Mouse (Mus musculus) macrophage (primary cell): ENCODE results near the gene Entpd8. TPM values are rescaled to one million over a fixed set of nuclear protein-coding genes. Genes with fewer than 3 reads are reported as not detected.

Experiments
- H3K27ac ChIP-seq: fragments of 350-480 bp; formaldehyde crosslinking; 2 replicates; pipeline ENCODE4 v1.9.0; 2021
- H3K36me3 ChIP-seq: fragments of 350-480 bp; formaldehyde crosslinking; 2 replicates; pipeline ENCODE4 v1.9.0; 2021; ENCODE audit errors: inconsistent target
- H3K4me3 ChIP-seq: fragments of 350-480 bp; formaldehyde crosslinking; 2 replicates; pipeline ENCODE4 v1.9.0; 2021; ENCODE audit errors: inconsistent target
- H3K79me2 ChIP-seq: fragments of 350-480 bp; formaldehyde crosslinking; 2 replicates; pipeline ENCODE4 v1.9.0; 2021; ENCODE audit errors: inconsistent target
- WGBS: methylation state at CpG from one replicate; pipeline ENCODE4 v1.1.7; 2026; ENCODE audit warnings: inconsistent platforms; ENCODE audit not compliant: missing documents; 5-methylcytosine and 5-hydroxymethylcytosine counted together
- polyA plus RNA-seq: library from polyadenylated mRNA; stranded (reverse); fragments of 250-400 nt; gene quantifications from 3 replicates; pipeline ENCODE4 v1.2.4, GENCODE M21; 2018; ENCODE audit warnings: inconsistent platforms

The Entpd8 gene
- polyA plus RNA-seq, 1 experiment from 2014 or later, result not detected

- Histone ChIP-seq H3K27ac (no peak overlapping the region), H3K79me2 (no peaks in the 10 kb centered on the region), H3K4me3 (no peak overlapping the region), H3K36me3 (no peaks in the 10 kb centered on the region)
Measured at GRCm38 (mm10) chr2:25110505-25111183, 30.5 kb downstream of the Entpd8 start.

GRCm38 (mm10) chr2:25111184-25111791, 31.2 kb downstream of the Entpd8 start:
- WGBS, result 14% methylated on average over 9 of the region's 9 CpGs
- H3K36me3 ChIP-seq, result no peaks in the 10 kb centered on the region
- H3K27ac ChIP-seq, result no peak overlapping the region
- no peaks in the 10 kb centered on the region for H3K79me2 ChIP-seq
- H3K4me3 ChIP-seq, result no peak overlapping the region

GRCm38 (mm10) chr2:25114308-25114707, 34.2 kb downstream of the Entpd8 start:
- Histone ChIP-seq H3K36me3 (no peaks in the 10 kb centered on the region), H3K27ac (no peak overlapping the region), H3K4me3 (no peak overlapping the region), H3K79me2 (no peaks in the 10 kb centered on the region)
- 24% methylated on average over 2 of the region's 2 CpGs for WGBS

- H3K4me3 ChIP-seq, result no peak overlapping the region
- H3K36me3 ChIP-seq, result no peaks in the 10 kb centered on the region
- WGBS, result 34% methylated on average over 2 of the region's 2 CpGs
- no peak overlapping the region for H3K27ac ChIP-seq
- H3K79me2 ChIP-seq, result no peaks in the 10 kb centered on the region
Measured at GRCm38 (mm10) chr2:25115442-25115841, 35.3 kb downstream of the Entpd8 start.

GRCm38 (mm10) chr2:25120963-25121362, 40.9 kb downstream of the Entpd8 start:
- WGBS, result 10% methylated on average over 7 of the region's 7 CpGs
- Histone ChIP-seq H3K27ac (no peak overlapping the region), H3K79me2 (no peaks in the 10 kb centered on the region), H3K4me3 (no peak overlapping the region), H3K36me3 (no peaks in the 10 kb centered on the region)

- Histone ChIP-seq H3K27ac (no peak overlapping the region), H3K4me3 (no peak overlapping the region), H3K79me2 (no peaks in the 10 kb centered on the region), H3K36me3 (no peaks in the 10 kb centered on the region)
- 94% methylated on average over 2 of the region's 2 CpGs for WGBS
Measured at GRCm38 (mm10) chr2:25122666-25123065, 42.6 kb downstream of the Entpd8 start.

- Histone ChIP-seq H3K79me2 (no peaks in the 10 kb centered on the region), H3K36me3 (no peaks in the 10 kb centered on the region), H3K27ac (no peak overlapping the region), H3K4me3 (no peak overlapping the region)
- WGBS, result 76% methylated on average over 5 of the region's 5 CpGs
Measured at GRCm38 (mm10) chr2:25123527-25123926, 43.4 kb downstream of the Entpd8 start.

- WGBS, result 53% methylated on average over 3 of the region's 3 CpGs
- H3K27ac ChIP-seq, result no peak overlapping the region
- H3K79me2 ChIP-seq, result no peaks in the 10 kb centered on the region
- H3K36me3 ChIP-seq, result no peaks in the 10 kb centered on the region
- H3K4me3 ChIP-seq, result no peak overlapping the region
Measured at GRCm38 (mm10) chr2:25124411-25124810, 44.3 kb downstream of the Entpd8 start.

GRCm38 (mm10) chr2:25125146-25125545, 45.0 kb downstream of the Entpd8 start:
- no peak overlapping the region for H3K27ac ChIP-seq
- H3K79me2 ChIP-seq, result no peaks in the 10 kb centered on the region
- no peak overlapping the region for H3K4me3 ChIP-seq
- 97% methylated on average over 6 of the region's 6 CpGs for WGBS
- H3K36me3 ChIP-seq, result no peaks in the 10 kb centered on the region

GRCm38 (mm10) chr2:25126011-25127010, 46.2 kb downstream of the Entpd8 start:
- H3K79me2 ChIP-seq, result no peaks in the 10 kb centered on the region
- no peak overlapping the region for H3K4me3 ChIP-seq
- H3K27ac ChIP-seq, result no peak overlapping the region
- 90% methylated on average over 18 of the region's 19 CpGs for WGBS
- H3K36me3 ChIP-seq, result no peaks in the 10 kb centered on the region

- no peaks in the 10 kb centered on the region for H3K79me2 ChIP-seq
- WGBS, result 54% methylated on average over 5 of the region's 5 CpGs
- no peak overlapping the region for H3K4me3 ChIP-seq
- no peaks in the 10 kb centered on the region for H3K36me3 ChIP-seq
- H3K27ac ChIP-seq, result no peak overlapping the region
Measured at GRCm38 (mm10) chr2:25127206-25127605, 47.1 kb downstream of the Entpd8 start.

- no peaks in the 10 kb centered on the region for H3K79me2 ChIP-seq
- no peak overlapping the region for H3K27ac ChIP-seq
- no peak overlapping the region for H3K4me3 ChIP-seq
- 95% methylated on average over 11 of the region's 11 CpGs for WGBS
- no peaks in the 10 kb centered on the region for H3K36me3 ChIP-seq
Measured at GRCm38 (mm10) chr2:25128072-25128471, 48.0 kb downstream of the Entpd8 start.

GRCm38 (mm10) chr2:25131601-25132000, 51.5 kb downstream of the Entpd8 start:
- Histone ChIP-seq H3K4me3 (no peak overlapping the region), H3K36me3 (no peaks in the 10 kb centered on the region), H3K27ac (no peak overlapping the region), H3K79me2 (no peaks in the 10 kb centered on the region)
- WGBS, result 22% methylated on average over 9 of the region's 9 CpGs
